Mouse (Mus musculus) liver, embryonic 14.5 days (tissue): ENCODE data around the gene Wapl.

Source experiments
- CTCF ChIP-seq: IDR thresholded peaks from 2 replicates; pipeline ENCODE4 v1.5.1; 2016; ENCODE audit warnings: antibody characterized with exemption, low read depth, control low read depth
- EP300 ChIP-seq: IDR thresholded peaks from 2 replicates; pipeline ENCODE4 v1.6.1; 2016; ENCODE audit warnings: antibody characterized with exemption, low read depth

GRCm38 (mm10) chr14:34765380-34765779 lies 91.7 kb downstream of the Wapl start:
- TF ChIP-seq CTCF: no peak
- TF ChIP-seq EP300: no peak
